Mouse (Mus musculus) adrenal gland, adult 2 months (tissue): Measurements from ENCODE around the gene Orai1. TPM values are rescaled to one million over a fixed set of nuclear protein-coding genes. Genes with fewer than 3 reads are reported as not detected.
"Not testable (repeated sequence)": the region's sequence is repeated elsewhere in the genome, so short reads cannot be mapped to it uniquely, and the experiment has no call there.

ENCODE experiments used
- DNase-seq: peaks from one replicate; pipeline ENCODE4 v3.0.0; 2021
- long read RNA-seq: library from polyadenylated mRNA; stranded (forward); transcript quantifications from one replicate; pipeline ENCODE4 v2.0.0, GENCODE M21; 2021
- polyA plus RNA-seq: library from polyadenylated mRNA; depleted of rRNA; stranded (reverse); fragments of >200 nt; gene quantifications from 2 replicates; pipeline ENCODE4 v1.2.3, GENCODE M21; 2012; rRNA removed
- total RNA-seq, 2 experiments: library from RNA; stranded (reverse); gene quantifications; 2 replicates each; pipeline ENCODE4 v1.2.3; 2021

Gene Orai1
- total RNA-seq (10 to 100 TPM in 1 of 2 experiments, 1 to 10 TPM in 1; 9.8 to 13.6 TPM), polyA plus RNA-seq (56.8 and 67.8 TPM in 2 replicates)
- long read RNA-seq, transcript Orai1-202 (2 exons, 1,875 nt): major isoform, 37 of 39 reads
- long read RNA-seq, partial matches to known transcripts: 0 of 39 reads
- long read RNA-seq, other reads (novel, unspliced or antisense): 2 of 39 reads

DNA sequence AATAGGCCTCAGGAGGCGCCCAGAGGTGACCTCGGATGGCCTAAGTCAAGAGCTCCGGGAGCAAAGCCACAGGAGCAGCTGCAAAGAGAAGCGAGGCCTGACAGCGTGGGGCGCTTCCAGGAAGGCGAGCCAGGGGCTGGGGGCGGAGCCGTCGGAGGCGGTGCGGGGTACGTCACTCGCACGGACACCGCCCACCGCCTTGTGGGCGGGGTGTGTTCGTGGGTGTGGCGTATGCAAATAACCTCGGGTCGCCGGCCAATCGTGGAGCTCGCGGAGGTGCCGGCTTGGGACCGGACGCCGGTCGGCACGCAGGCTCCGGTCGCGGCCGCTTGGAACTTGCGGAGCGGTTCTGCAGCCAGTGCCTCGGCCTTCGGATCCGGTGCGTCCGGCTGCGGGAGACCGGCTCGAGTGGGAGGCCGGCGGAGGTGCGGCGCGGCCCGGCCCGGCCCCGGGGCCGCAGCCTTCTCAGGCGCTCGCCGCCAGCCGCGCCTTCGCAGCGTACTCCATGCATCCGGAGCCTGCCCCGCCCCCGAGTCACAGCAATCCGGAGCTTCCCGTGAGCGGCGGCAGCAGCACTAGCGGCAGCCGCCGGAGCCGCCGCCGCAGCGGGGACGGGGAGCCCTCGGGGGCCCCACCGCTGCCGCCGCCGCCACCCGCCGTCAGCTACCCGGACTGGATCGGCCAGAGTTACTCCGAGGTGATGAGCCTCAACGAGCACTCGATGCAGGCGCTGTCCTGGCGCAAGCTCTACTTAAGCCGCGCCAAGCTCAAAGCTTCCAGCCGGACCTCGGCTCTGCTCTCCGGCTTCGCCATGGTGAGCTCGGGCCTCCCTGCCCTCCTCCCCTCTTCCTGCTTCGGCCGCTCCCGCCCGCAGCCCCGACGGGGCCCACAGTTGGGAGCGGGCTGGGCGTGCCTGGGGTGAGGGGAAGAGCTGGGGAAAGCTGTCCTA, at the start of gene Orai1:
Orai1 (plus strand) TSS at position 322 of the 949 bp plus-strand sequence.
- DNase-seq: peak; percentile 99

GRCm38 (mm10) chr5:122965427-122965826, 49.4 kb upstream of the Orai1 start:
- DNase-seq: no peak

DNA sequence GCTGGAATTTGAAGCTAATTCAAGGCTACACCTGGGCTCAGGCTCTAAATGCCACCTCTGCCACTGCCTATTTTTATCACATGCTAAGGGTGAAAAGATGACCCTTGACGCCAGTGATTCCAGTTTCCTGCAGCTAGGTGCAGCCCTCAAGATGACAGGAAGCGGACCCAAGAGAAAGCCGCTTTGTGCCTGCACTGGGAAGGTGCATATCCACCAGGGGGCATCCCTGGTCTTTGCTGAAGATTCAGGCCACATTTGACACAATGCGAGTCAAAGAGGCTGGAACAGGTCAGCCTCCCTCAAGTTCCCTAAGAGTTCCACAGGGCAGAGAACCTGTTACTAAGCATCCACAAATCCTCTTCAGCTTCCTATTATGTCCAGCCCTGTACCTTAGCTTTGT, 46.6 kb upstream of the Orai1 start:
- DNase-seq: peak; percentile 74

GRCm38 (mm10) chr5:122970056-122970455, 44.8 kb upstream of the Orai1 start:
- DNase-seq: no peak

DNA sequence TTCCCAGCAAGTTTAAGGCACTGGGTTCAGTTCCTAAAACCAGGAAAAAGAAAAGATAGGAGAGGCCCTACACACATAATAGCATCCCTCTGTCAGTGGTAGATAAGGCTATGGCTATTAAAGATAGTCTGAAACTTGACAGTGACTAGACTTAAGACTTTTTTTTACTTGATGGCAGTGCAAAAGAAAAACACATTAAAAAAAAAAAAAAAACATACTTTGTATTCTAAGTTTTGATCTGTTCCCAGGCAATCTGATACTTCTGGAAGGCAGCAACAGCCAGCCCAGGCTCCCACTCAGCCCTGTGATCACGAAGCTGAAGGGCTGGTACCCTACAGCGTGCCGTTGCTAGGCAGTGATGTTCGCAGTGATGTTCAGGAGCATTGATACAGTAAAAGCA, 43.4 kb upstream of the Orai1 start:
- DNase-seq: no peak

DNA sequence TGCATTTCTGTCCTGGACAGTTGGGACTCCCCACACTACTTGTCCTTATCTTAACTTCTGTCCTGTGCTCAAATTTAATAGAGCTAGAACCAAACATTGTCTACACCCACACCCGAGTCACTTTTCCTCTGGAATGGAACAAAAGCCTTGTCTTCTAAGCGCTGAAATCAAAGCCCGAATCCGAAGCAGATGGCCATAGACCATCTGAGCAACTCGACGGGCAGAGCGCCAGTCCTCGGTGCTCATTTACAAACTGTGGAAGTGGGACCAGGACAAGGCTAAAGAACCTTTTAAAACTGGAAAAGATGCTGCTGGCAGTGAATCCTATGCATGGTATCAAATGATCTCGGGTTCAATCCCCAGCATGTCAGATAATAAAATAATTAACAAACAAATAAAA, 42.8 kb upstream of the Orai1 start:
- DNase-seq: no peak

DNA sequence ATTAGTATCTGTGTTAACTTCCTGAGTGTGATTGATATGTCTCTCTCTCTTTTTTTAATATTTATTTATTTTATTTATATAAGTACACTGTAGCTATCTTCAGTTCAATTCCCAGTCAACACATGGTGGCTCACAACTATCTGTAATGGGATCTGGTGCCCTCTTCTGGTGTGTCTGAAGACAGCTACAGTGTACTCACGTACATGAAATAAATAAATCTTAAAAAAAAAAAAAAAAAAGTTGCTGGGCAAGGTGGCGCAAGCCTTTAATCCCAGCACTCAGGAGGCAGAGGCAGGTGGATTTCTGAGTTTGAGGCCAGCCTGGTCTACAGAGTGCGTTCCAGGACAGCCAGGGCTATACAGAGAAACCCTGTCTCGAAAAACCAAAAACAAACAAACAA, 40.2 kb upstream of the Orai1 start:
- not testable (repeated sequence) for DNase-seq

- no peak for DNase-seq
Observed at GRCm38 (mm10) chr5:122978970-122979369, 35.9 kb upstream of the Orai1 start.

DNA sequence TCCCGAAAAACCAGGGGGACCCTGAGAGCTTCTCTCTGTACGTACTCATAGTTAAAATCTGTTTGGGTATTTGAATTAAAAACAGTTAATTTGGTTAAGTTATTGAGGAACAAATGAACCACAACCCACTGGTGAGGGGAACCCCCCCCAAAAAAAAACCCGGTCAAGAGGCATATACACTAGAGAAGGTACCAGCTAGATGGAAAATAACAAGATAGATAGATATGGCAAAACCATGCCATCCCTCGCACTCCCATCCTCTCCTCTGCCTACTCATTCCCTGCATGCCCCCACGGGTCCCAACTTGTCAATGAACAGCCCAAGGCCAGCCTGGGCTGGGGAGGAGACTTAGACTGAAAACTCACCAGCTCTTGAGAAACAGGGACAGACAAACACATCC, 30.4 kb upstream of the Orai1 start:
- no peak for DNase-seq

- no peak for DNase-seq
Observed at GRCm38 (mm10) chr5:122985276-122985675, 29.6 kb upstream of the Orai1 start.

DNA sequence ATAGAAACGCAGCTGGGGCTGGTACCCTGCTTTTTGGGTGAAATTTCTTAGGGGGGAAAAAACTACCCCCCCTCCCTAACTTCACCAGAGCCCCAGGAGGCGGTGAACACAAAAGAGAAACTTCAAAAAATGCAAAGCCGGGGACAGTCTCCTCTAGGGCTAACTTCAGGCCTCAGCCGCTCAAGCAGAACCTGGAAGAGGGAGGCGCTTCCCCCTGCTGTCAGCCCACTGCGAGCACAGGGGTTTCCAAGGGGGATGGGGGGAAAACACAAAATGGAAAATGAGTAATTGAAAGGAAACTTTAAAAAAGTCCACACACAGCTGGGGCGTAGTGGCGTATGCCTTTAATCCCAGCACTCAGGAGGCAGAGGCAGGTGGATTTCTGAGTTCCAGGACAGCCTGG, 28.8 kb upstream of the Orai1 start:
- no peak for DNase-seq

DNA sequence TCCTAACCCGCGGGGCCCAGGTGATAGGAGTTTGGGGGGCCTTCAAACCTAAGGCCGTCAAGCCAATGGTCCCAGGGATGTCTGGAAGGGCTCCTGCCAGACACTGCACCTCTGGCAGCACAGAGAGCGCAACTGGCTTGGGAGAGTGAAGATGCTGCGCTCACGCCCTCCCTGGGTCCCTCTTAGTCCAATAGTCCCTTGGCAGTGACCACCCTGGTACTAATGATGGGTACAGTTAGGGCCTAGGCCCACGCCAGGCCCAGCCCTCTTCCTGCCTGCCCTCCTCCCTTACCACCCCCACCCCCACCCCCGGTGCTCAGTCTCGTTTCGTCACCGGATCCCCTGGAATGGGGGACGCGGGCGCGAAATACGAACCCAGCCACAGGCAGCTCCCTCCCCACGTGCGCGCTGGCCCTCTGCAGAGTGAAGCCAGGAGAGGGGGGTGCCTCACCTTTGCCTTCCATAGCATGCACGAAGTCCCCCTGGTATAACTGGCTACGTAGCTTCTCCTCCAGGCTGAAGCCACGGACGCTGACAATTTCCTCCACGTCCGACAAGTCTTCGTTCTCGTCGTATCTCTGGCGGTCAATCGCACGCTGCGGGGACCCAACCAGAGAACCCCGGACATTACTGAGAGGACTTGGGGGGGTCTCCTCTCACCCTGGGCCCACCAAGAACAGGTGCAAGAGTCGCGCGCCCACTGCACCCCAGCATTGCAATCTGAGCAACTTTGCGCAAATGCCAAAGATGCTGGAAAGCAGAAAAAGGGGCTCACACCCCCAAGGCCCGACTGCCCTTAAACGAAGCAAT, 27.5 kb upstream of the Orai1 start:
- peak; percentile 41 for DNase-seq

DNA sequence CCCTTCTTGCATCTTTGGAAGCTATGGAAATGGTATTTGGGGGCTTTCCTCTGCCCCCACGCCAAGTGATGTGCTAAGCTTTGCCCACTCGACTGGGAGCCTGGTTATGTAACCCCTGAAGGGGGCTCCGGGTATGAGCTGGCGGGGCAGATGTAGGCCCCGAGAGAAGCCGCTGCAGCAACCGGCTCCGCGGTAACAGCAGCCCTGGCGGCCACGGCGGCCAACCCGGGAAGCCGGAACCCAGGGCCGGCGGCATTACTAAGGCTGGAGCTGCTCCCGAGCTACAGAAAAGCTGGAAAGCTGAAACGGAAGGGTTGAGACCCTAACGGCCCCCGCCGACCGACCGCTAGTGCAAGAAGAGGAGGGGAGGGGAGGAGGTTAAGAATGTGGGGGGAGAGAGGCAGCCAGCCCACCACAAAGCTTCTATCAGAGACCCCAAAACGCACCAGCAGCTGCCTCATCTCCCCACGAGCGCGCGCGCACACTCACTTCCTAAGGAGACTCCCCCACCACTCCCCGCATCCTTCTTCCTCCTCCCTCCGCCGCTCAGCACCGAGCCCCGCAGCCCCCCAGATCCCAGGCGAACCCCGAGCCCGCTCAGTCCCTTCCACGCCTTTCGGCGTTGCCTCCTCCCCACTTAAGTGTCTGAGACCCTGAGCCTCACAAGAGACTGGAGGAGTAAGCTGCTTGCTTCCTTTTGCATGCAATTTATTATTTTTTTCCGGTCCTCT, 26.7 kb upstream of the Orai1 start:
- peak; percentile 69 for DNase-seq

DNA sequence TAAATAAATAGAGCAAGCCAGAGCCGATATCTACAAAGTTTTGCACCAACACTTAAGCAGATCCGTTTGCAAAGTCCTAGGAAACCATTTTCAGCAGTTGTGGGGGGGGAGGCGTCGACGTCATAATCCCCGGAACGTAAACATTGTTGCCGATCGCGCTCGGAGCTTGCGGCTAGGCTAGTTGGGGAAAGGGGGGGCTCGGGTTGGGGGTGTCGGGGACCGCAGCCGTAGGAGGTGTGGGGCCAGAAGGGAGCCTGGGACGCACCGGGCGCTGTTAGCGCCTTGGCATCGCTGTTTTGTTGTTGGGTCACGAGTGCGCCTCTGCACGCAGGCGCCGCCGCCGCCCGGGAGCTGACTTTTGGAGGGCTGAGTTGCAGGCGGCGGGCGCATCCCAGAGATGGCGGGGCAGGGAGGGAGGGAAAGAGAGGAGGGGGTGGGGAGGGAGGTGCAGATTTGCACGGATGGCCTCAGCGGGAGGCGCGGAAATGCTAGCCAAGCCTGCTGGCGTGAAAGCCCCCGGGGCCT, 25.8 kb upstream of the Orai1 start:
- peak; percentile 80 for DNase-seq

- peak; percentile 32 for DNase-seq
Observed at GRCm38 (mm10) chr5:122989551-122990330, 25.1 kb upstream of the Orai1 start, which contains the start of gene Kdm2b. Gene Kdm2b (minus strand): TSS chr5:122989823.

GRCm38 (mm10) chr5:122990411-122991160, 24.3 kb upstream of the Orai1 start:
- peak; percentile 7 for DNase-seq

DNA sequence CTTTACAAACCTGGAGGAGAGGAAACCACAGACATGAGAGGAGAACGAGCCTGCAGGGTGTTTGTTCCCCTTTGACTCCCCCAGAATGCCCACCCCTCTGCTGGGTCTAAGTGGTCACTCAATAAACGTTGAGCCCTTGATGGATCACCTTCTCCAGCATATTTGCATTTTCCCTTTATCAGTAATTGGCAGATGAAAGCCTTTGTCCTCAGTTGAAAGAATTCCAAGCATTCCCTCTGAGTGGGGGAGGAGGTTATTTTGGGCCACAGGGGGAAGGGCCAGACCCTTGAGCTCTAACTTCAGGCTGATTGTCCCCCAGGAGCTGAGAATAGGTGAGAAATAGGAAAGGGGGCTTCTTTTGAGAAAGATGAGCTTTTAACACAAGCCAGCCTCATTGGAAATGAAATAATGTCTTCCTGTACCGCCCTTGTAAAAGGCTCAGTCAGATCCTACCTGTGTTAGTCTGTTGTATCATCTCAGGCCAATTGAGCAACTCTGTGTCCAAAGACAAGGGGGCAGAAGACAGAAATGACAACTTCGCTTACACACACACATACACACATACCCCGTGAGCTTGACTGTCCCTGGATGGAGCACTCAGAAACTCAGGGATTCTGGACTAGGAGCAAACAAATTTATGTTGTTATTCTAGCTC, 23.4 kb upstream of the Orai1 start:
- DNase-seq: no peak

- DNase-seq: no peak
Observed at GRCm38 (mm10) chr5:122993811-122994210, 21.1 kb upstream of the Orai1 start.

- DNase-seq: peak; percentile 91
Observed at GRCm38 (mm10) chr5:122994303-122994846, 20.5 kb upstream of the Orai1 start.
